25 mouse cellular contexts compared by ENCODE assay signal in the genomic region with DNA sequence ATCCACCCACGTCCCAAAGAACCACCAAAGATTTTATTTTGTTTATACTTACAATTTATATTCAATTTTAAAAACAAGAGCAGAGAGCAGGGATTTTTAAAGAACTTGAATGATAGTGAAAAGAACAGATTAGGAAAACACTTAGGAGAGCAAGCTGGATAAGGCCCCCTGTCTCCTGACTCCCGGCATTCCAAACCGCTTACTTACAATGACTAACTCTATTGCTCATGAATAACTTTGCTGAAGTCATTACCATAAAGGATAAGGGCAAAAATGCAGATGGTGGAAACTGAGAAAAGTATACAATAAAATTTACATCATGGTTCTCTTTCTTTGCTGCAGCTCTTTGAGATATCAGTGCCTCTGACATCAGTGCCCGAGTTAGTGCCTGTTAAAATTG. TPM values are rescaled to one million over a fixed set of nuclear protein-coding genes. Genes with fewer than 3 reads are reported as not detected.
"Had no signal": no experiment of that assay in that cellular context is flagged by ENCODE, and none has a peak within 500 bp of the region (broad histone marks: within the 10 kb centered on the region; RNA-seq: fewer than 3 reads in every experiment).

No protein-coding gene starts in this region.

- H3K9me3 ChIP-seq: lung, embryonic 15.5 days; megakaryocyte, embryonic 14.5 days; midbrain, embryonic 13.5 days; midbrain, embryonic 15.5 days; neural tube, embryonic 13.5 days; neural tube, embryonic 15.5 days had no signal

- H3K27me3 ChIP-seq: lung, embryonic 15.5 days; midbrain, embryonic 13.5 days; midbrain, embryonic 15.5 days; neural tube, embryonic 13.5 days had no signal

- H3K4me1 ChIP-seq: lung, embryonic 15.5 days; midbrain, embryonic 13.5 days; midbrain, embryonic 15.5 days; neural tube, embryonic 13.5 days; neural tube, embryonic 15.5 days had no signal

- H3K4me3 ChIP-seq: lung, embryonic 15.5 days; megakaryocyte, embryonic 14.5 days; midbrain, embryonic 13.5 days; midbrain, embryonic 15.5 days; neural tube, embryonic 13.5 days; neural tube, embryonic 15.5 days had no signal

- H3K36me3 ChIP-seq: lung, embryonic 15.5 days; midbrain, embryonic 13.5 days; midbrain, embryonic 15.5 days; neural tube, embryonic 13.5 days; neural tube, embryonic 15.5 days had no signal

- DNase-seq: lung, adult 2 months; lung, postnatal 14 days; lung, postnatal 36 days; retina, postnatal 1 day; right cerebral cortex, adult 18-20 months; right cerebral cortex, postnatal 25 days; right cerebral cortex, postnatal 4 days; spleen, adult 18-20 months; thymus, adult 18-20 months; thymus, postnatal 14 days; thymus, postnatal 36 days had no signal

- H3K4me2 ChIP-seq: lung, embryonic 15.5 days; midbrain, embryonic 11.5 days; midbrain, embryonic 13.5 days; midbrain, embryonic 15.5 days; neural tube, embryonic 13.5 days; neural tube, embryonic 15.5 days had no signal

- H3K27ac ChIP-seq: lung, embryonic 15.5 days; macrophage; midbrain, embryonic 13.5 days; midbrain, embryonic 15.5 days; neural tube, embryonic 13.5 days; neural tube, embryonic 15.5 days had no signal

RNA-seq across cellular contexts. Expression of gene Vegfd, which starts 20.9 kb away (rescaled TPM):
- total RNA-seq: megakaryocyte progenitor cell, adult 5-6 weeks; monocyte, adult 5-6 weeks had no signal
- polyA plus RNA-seq: macrophage had no signal

RNA-seq across cellular contexts. Expression of gene Asb11, which starts 42.7 kb away (rescaled TPM):
- total RNA-seq: megakaryocyte progenitor cell, adult 5-6 weeks; midbrain, postnatal 0 days; monocyte, adult 5-6 weeks had no signal
- polyA plus RNA-seq: macrophage; midbrain, embryonic 11.5 days; midbrain, embryonic 13.5 days; midbrain, embryonic 15.5 days; midbrain, postnatal 0 days; neural tube, embryonic 11.5 days; neural tube, embryonic 13.5 days; neural tube, embryonic 15.5 days; stomach, embryonic 14.5 days; thymus, postnatal 0 days had no signal
